Mouse (Mus musculus) ES-E14 (cell line): ENCODE data around the gene Tlcd2.

Source experiments
- HCFC1 ChIP-seq: IDR thresholded peaks from 2 replicates; pipeline ENCODE4 v1.6.1; 2012; ENCODE audit warnings: low read length, inconsistent platforms, borderline replicate concordance; ENCODE audit not compliant: insufficient read depth
- ZNF384 ChIP-seq: IDR thresholded peaks from 2 replicates; pipeline ENCODE4 v1.6.1; 2012; ENCODE audit warnings: low read depth, low read length, inconsistent platforms

DNA sequence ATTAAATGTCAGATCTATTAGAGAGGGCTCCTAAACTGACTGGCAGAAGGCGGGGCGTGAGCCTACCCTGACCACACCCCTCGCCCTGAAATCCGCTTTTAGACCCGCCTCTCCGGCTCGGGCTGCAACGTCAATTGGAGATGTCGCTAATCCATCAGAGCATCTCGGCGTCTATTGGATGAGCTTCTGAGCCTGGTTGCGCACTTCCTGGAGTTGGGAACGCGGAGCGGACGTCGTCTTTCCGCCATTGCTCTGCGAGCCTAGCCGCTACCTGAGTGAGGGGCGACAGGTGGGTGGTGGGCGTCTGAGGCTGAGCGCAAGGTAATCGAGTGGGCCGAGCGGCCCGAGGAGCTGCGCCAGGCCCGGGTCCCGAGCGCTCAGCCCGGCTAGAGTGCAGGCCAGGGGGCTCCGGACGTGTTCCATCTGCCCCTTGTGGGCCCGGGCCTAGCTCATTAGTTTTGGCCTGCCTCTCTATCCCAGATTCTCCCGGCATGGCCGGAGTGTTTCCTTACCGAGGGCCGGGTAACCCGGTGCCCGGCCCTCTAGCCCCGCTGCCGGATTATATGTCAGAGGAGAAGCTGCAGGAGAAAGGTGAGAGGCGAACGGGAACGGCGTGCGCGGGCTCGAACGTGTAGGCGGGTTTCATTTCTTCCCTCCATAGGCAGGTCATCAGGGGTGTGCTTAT is 25.2 kb downstream of the Tlcd2 start, which contains the start of gene Prpf8:
- TF ChIP-seq ZNF384, result no peak
- TF ChIP-seq HCFC1, result peak; percentile 77
